Mouse (Mus musculus): ENCODE results near the gene Ftsj1. TPM values are rescaled to one million over a fixed set of nuclear protein-coding genes. Genes with fewer than 3 reads are reported as not detected.

The Ftsj1 gene
- 41.7 and 47.2 TPM in 2 replicates for polyA plus RNA-seq (2015; fragmentation: Nextera tagmentation; extraction: Ambion mirVana)

GRCm38 (mm10) chrX:8252334-8253285 lies at the start of gene Ftsj1:
TSS of gene Ftsj1 (minus strand) at chrX:8252406.
- H3K4me1 ChIP-seq = peaks cover 4% of the 10 kb centered on the region; the same call in 1 of the 2 replicates
- peak within 1 kb of the TSS; percentile 68; the same call in 1 of the 2 replicates for H3K27ac ChIP-seq
- H3K4me2 ChIP-seq = peak within 1 kb of the TSS; percentile 63
- no peaks in the 10 kb centered on the region for H3K27me3 ChIP-seq
- H3K4me3 ChIP-seq = peak within 1 kb of the TSS; percentile 58
- 16% methylated on average over 45 of the region's 45 CpGs for WGBS
- H3K9me3 ChIP-seq = no peaks in the 10 kb centered on the region
- ATAC-seq (ENCODE audit: insufficient number of reproducible peaks, insufficient read depth, low FRiP score, low TSS enrichment, low read depth) = peak; percentile 87
- peak within 1 kb of the TSS; percentile 74 for H3K9ac ChIP-seq
- no peaks in the 10 kb centered on the region for H3K36me3 ChIP-seq

GRCm38 (mm10) chrX:8288621-8289020 lies 36.4 kb upstream of the Ftsj1 start:
- Histone ChIP-seq H3K36me3 (no peaks in the 10 kb centered on the region), H3K4me3 (no peak overlapping the region), H3K27ac (no peak overlapping the region), H3K27me3 (no peaks in the 10 kb centered on the region), H3K9ac (no peak overlapping the region), H3K4me1 (no peaks in the 10 kb centered on the region), H3K4me2 (no peak overlapping the region), H3K9me3 (no peaks in the 10 kb centered on the region)
- no peak for ATAC-seq (ENCODE audit: insufficient number of reproducible peaks, insufficient read depth, low FRiP score, low TSS enrichment, low read depth)
- 73% methylated on average over 5 of the region's 5 CpGs for WGBS

DNA sequence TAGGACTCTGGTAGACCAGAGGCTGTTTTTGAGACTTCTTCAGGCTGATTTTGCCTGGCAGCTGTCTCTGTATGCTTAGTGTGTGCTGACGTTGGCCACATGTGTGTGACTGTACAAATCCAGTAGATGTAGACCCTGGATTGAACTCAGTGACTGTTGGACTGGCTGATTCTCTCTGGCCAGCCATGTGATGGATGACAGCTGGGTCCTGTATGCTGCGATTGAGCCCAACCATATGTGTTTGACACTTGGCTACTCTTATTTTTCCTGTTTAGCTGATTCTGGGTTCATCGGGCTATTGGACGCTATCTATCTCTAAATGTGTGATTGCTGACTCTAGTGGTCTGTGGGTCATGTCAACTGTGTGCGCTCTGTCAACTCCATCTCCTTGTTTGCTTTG lies 21.9 kb upstream of the Ftsj1 start:
- Histone ChIP-seq H3K36me3 (no peaks in the 10 kb centered on the region), H3K27me3 (peaks cover 21% of the 10 kb centered on the region), H3K27ac (no peak overlapping the region), H3K9ac (no peak overlapping the region), H3K4me2 (no peak overlapping the region), H3K4me1 (no peaks in the 10 kb centered on the region), H3K9me3 (no peaks in the 10 kb centered on the region), H3K4me3 (no peak overlapping the region)
- no peak for ATAC-seq (ENCODE audit: insufficient number of reproducible peaks, insufficient read depth, low FRiP score, low TSS enrichment, low read depth)
- WGBS = 89% methylated on average over 5 of the region's 5 CpGs

- Histone ChIP-seq H3K27ac (no peak overlapping the region), H3K9me3 (no peaks in the 10 kb centered on the region), H3K36me3 (no peaks in the 10 kb centered on the region), H3K4me3 (no peak overlapping the region; the same call in 1 of the 2 replicates), H3K27me3 (peaks cover 21% of the 10 kb centered on the region), H3K4me2 (peak overlapping the region; percentile 37), H3K4me1 (no peaks in the 10 kb centered on the region), H3K9ac (no peak overlapping the region)
- ATAC-seq (ENCODE audit: insufficient number of reproducible peaks, insufficient read depth, low FRiP score, low TSS enrichment, low read depth) = no peak
- 34% methylated on average over 9 of the region's 10 CpGs for WGBS
Measured at GRCm38 (mm10) chrX:8272000-8272399, 19.8 kb upstream of the Ftsj1 start.

GRCm38 (mm10) chrX:8271083-8271820 lies 19.0 kb upstream of the Ftsj1 start, which contains the start of gene Slc38a5:
TSS of gene Slc38a5 (plus strand) at chrX:8271133.
- no peaks in the 10 kb centered on the region for H3K9me3 ChIP-seq
- H3K27me3 ChIP-seq = peaks cover 21% of the 10 kb centered on the region
- no peak within 1 kb of the TSS for H3K9ac ChIP-seq
- H3K36me3 ChIP-seq = no peaks in the 10 kb centered on the region
- no peak for ATAC-seq (ENCODE audit: insufficient number of reproducible peaks, insufficient read depth, low FRiP score, low TSS enrichment, low read depth)
- H3K27ac ChIP-seq = no peak within 1 kb of the TSS
- H3K4me1 ChIP-seq = no peaks in the 10 kb centered on the region
- H3K4me2 ChIP-seq = peak within 1 kb of the TSS; percentile 37
- 20% methylated on average over 14 of the region's 15 CpGs for WGBS
- H3K4me3 ChIP-seq = no peak within 1 kb of the TSS; the same call in 1 of the 2 replicates

DNA sequence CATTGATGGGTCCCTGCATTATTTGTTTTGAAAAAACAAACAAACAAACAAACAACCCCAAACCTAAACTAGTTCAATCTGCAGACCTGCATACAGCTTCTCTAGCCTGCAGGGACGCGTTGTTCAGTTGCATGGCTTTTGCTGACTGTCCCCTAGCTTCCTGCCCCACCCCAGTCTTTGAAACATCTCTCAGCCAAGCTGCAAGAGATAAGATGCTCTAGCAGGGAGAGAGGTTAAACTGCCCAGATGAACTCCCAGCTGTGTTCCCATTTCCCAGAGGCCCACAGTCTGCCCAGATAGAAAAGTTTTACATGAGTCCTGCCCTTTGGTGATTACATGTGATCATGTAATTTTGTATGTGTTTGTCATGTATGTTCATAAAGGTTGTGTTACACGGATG lies 12.0 kb upstream of the Ftsj1 start:
- H3K4me1 ChIP-seq = no peaks in the 10 kb centered on the region

DNA sequence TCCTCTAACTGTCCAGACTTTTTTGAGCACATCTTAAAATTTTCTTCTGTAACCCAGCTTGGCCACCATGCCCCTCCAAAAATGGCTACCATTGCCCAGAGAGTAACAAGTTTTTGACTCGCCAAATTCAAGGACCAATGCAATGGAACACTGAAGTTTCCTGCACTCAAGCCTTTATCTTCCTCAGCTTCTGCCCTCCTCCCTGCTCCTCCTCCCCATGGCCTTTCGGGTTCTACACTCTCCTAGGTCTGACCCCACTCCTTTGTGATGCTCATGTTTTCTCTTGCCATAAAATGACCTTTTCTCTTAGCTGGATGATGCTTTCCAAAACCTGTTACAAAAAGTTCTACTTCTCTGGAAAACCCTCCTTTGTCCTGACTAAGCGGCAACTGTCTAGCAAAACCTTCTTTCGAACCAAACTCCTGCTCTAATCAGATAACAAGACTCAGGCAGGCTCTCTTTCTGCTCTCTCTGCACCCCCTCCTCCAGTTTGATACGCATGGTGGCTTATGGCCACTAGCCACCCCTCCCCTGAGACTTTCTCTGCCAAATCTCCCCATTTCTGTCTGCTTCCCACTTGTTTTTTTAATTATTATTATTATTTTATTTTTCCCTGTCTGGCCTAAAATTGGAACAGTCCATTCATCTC lies 11.1 kb upstream of the Ftsj1 start:
- H3K36me3 ChIP-seq = no peaks in the 10 kb centered on the region
- H3K4me1 ChIP-seq = no peaks in the 10 kb centered on the region
- no peak overlapping the region for H3K27ac ChIP-seq
- ATAC-seq (ENCODE audit: insufficient number of reproducible peaks, insufficient read depth, low FRiP score, low TSS enrichment, low read depth) = no peak
- no peak overlapping the region for H3K4me2 ChIP-seq
- no peaks in the 10 kb centered on the region for H3K27me3 ChIP-seq
- H3K9me3 ChIP-seq = no peaks in the 10 kb centered on the region
- no peak overlapping the region for H3K9ac ChIP-seq
- H3K4me3 ChIP-seq = no peak overlapping the region
- 77% methylated on average over 5 of the region's 5 CpGs for WGBS

More for the DNA sequence above, 12.0 kb upstream of the Ftsj1 start:
- Histone ChIP-seq H3K9me3 (no peaks in the 10 kb centered on the region), H3K27me3 (no peaks in the 10 kb centered on the region), H3K9ac (no peak overlapping the region), H3K4me3 (no peak overlapping the region), H3K27ac (no peak overlapping the region), H3K4me2 (no peak overlapping the region), H3K36me3 (no peaks in the 10 kb centered on the region)
- WGBS = 88% methylated on average over 3 of the region's 3 CpGs
- ATAC-seq (ENCODE audit: insufficient number of reproducible peaks, insufficient read depth, low FRiP score, low TSS enrichment, low read depth) = no peak

GRCm38 (mm10) chrX:8259478-8259877 lies 7.3 kb upstream of the Ftsj1 start:
- no peaks in the 10 kb centered on the region for H3K27me3 ChIP-seq
- H3K36me3 ChIP-seq = no peaks in the 10 kb centered on the region
- no peak overlapping the region for H3K9ac ChIP-seq
- no peak overlapping the region for H3K27ac ChIP-seq
- no peak overlapping the region for H3K4me3 ChIP-seq
- no peak for ATAC-seq (ENCODE audit: insufficient number of reproducible peaks, insufficient read depth, low FRiP score, low TSS enrichment, low read depth)
- H3K4me1 ChIP-seq = no peaks in the 10 kb centered on the region
- H3K4me2 ChIP-seq = no peak overlapping the region
- WGBS = 91% methylated on average over 12 of the region's 12 CpGs
- no peaks in the 10 kb centered on the region for H3K9me3 ChIP-seq

DNA sequence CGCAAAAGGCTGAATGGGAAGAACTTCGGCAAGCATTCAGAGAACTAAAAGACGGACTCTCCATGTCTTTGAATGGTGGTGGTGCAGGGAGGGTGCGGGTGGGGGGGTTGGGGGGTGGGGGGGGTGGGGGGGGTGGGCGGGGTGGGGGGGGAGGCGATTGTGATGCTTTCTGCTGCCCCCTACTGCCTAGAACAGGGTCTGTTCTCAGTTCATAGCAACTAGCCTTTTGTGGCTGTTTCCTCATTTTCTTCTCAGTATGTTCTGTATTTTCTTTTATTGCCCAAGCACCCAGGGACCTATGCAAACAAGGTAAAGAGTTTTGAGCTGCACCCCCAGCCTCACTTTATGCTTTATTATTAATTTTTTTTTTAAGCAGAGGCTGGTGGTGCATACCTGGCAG lies 3.6 kb upstream of the Ftsj1 start:
- Histone ChIP-seq H3K4me1 (peaks cover 4% of the 10 kb centered on the region; the same call in 1 of the 2 replicates), H3K4me3 (no peak overlapping the region), H3K27me3 (no peaks in the 10 kb centered on the region), H3K36me3 (no peaks in the 10 kb centered on the region), H3K9ac (no peak overlapping the region), H3K27ac (no peak overlapping the region), H3K4me2 (no peak overlapping the region), H3K9me3 (no peaks in the 10 kb centered on the region)
- no peak for ATAC-seq (ENCODE audit: insufficient number of reproducible peaks, insufficient read depth, low FRiP score, low TSS enrichment, low read depth)
- WGBS = 49% methylated on average over 3 of the region's 6 CpGs

GRCm38 (mm10) chrX:8253711-8254110 lies 1.5 kb upstream of the Ftsj1 start:
- ATAC-seq (ENCODE audit: insufficient number of reproducible peaks, insufficient read depth, low FRiP score, low TSS enrichment, low read depth) = no peak
- no peaks in the 10 kb centered on the region for H3K36me3 ChIP-seq
- H3K9ac ChIP-seq = no peak overlapping the region
- no peak overlapping the region for H3K27ac ChIP-seq
- no peaks in the 10 kb centered on the region for H3K27me3 ChIP-seq
- no peak overlapping the region for H3K4me2 ChIP-seq
- peaks cover 4% of the 10 kb centered on the region; the same call in 1 of the 2 replicates for H3K4me1 ChIP-seq
- WGBS = 86% methylated on average over 2 of the region's 2 CpGs
- no peaks in the 10 kb centered on the region for H3K9me3 ChIP-seq
- no peak overlapping the region for H3K4me3 ChIP-seq

- Histone ChIP-seq H3K4me3 (peak overlapping the region; percentile 58), H3K4me1 (peaks cover 4% of the 10 kb centered on the region; the same call in 1 of the 2 replicates), H3K9ac (peak overlapping the region; percentile 74), H3K27ac (no peak overlapping the region), H3K4me2 (peak overlapping the region; percentile 63), H3K27me3 (no peaks in the 10 kb centered on the region), H3K36me3 (no peaks in the 10 kb centered on the region), H3K9me3 (no peaks in the 10 kb centered on the region)
- ATAC-seq (ENCODE audit: insufficient number of reproducible peaks, insufficient read depth, low FRiP score, low TSS enrichment, low read depth) = no peak
- WGBS = 18% methylated on average over 18 of the region's 18 CpGs
Measured at GRCm38 (mm10) chrX:8251789-8252333, 345 bp downstream of the Ftsj1 start.
